21 mouse cellular contexts compared by ENCODE assay signal in the genomic region with DNA sequence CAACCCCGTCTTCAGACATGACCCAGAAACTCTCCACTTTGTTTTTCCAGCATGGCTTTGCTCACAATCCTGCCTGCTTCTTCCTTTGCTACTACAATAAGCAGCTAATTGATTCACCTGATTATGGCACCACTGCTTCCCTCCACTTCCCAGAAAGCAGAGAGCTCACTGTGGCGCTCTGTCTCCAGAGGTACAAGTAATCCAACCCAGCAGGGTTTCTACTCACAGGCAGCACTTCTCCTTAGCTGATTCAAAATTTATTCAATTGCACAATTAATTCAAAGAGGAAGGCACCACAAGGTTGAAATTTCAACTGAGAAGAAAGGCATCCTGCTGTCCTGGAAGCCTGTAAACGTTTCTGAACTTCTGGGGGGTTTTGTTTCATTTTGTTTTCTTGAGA.
"Had no signal": no experiment of that assay in that cellular context is flagged by ENCODE, and none has a peak within 500 bp of the region (broad histone marks: within the 10 kb centered on the region; RNA-seq: fewer than 3 reads in every experiment).

No protein-coding gene starts in this region.

- H3K27ac ChIP-seq: kidney, postnatal 0 days; layer of hippocampus, adult 2 months; liver, embryonic 14.5 days; macrophage; midbrain, embryonic 12.5 days; neural tube, embryonic 13.5 days; stomach, embryonic 15.5 days had no signal

- H3K4me2 ChIP-seq: liver, embryonic 11.5 days; lung, embryonic 14.5 days; midbrain, embryonic 12.5 days; neural tube, embryonic 13.5 days; stomach, embryonic 15.5 days had no signal

- H3K27me3 ChIP-seq: midbrain, embryonic 12.5 days; neural tube, embryonic 13.5 days; stomach, embryonic 15.5 days had no signal

- H3K4me1 ChIP-seq: stomach, embryonic 15.5 days had no signal

- H3K9ac ChIP-seq: liver, embryonic 14.5 days; liver, postnatal 0 days; lung, embryonic 14.5 days; midbrain, embryonic 12.5 days; neural tube, embryonic 13.5 days; stomach, embryonic 15.5 days had no signal

- H3K36me3 ChIP-seq: midbrain, embryonic 12.5 days; neural tube, embryonic 13.5 days; stomach, embryonic 15.5 days had no signal

- H3K4me3 ChIP-seq: layer of hippocampus, adult 2 months; midbrain, embryonic 12.5 days; myocyte; neural tube, embryonic 13.5 days; stomach, embryonic 15.5 days had no signal

- ATAC-seq: liver, postnatal 0 days; lung, postnatal 0 days; midbrain, embryonic 16.5 days had no signal

- H3K9me3 ChIP-seq: midbrain, embryonic 12.5 days; neural tube, embryonic 13.5 days; stomach, embryonic 15.5 days had no signal

- DNase-seq: kidney, adult 18-20 months; kidney, adult 9 months; kidney, postnatal 25 days; layer of hippocampus, adult 9-11 months; liver, postnatal 0 days; lung, embryonic 14.5 days; retina, postnatal 1 day; right cerebral cortex, postnatal 25 days; spleen, adult 18-20 months; thymus, postnatal 25 days had no signal
